Mouse (Mus musculus) layer of hippocampus, adult 8-10 months (tissue): ENCODE measurements around the gene Slc13a2. TPM values are rescaled to one million over a fixed set of nuclear protein-coding genes. Genes with fewer than 3 reads are reported as not detected.
A peak's percentile ranks its signal among the peaks of the same experiment; 100 is the strongest.

Experiments
- DNase-seq, 2 experiments: peaks; one replicate each; pipeline ENCODE4 v3.0.0; 2022; ENCODE audit warnings: low spot score in 2 of 2
- total RNA-seq, 4 experiments: library from RNA; stranded (reverse); gene quantifications; 2 replicates each; pipeline ENCODE4 v1.2.4; 2022

The Slc13a2 gene
- total RNA-seq, 4 experiments from 2014 or later = not detected

- peak in 1 of 2 experiments; percentile 54 for DNase-seq
Observed at GRCm38 (mm10) chr11:78355471-78356238, 66.4 kb downstream of the Slc13a2 start.

DNA sequence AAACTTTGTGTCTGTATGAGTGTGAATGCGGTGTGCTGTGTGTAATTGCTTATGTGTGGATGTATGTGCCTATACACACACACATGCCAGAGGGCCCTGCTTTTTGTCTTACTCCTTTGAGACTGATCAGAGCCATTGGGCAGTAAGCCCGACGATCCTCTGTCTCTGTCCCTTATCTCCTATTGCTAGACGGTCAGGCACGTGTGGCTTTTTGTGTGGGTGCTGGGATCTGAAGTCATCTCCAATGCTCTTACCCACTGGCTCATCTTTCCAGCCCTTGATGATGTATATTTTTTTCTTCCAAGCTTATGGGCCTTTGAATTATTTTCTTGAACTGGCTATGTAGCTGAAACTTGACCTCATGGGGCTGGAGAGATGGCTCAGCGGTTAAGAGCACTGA is 67.1 kb downstream of the Slc13a2 start:
- no peak for DNase-seq

- DNase-seq = no peak
Observed at GRCm38 (mm10) chr11:78353081-78353480, 68.9 kb downstream of the Slc13a2 start.

DNA sequence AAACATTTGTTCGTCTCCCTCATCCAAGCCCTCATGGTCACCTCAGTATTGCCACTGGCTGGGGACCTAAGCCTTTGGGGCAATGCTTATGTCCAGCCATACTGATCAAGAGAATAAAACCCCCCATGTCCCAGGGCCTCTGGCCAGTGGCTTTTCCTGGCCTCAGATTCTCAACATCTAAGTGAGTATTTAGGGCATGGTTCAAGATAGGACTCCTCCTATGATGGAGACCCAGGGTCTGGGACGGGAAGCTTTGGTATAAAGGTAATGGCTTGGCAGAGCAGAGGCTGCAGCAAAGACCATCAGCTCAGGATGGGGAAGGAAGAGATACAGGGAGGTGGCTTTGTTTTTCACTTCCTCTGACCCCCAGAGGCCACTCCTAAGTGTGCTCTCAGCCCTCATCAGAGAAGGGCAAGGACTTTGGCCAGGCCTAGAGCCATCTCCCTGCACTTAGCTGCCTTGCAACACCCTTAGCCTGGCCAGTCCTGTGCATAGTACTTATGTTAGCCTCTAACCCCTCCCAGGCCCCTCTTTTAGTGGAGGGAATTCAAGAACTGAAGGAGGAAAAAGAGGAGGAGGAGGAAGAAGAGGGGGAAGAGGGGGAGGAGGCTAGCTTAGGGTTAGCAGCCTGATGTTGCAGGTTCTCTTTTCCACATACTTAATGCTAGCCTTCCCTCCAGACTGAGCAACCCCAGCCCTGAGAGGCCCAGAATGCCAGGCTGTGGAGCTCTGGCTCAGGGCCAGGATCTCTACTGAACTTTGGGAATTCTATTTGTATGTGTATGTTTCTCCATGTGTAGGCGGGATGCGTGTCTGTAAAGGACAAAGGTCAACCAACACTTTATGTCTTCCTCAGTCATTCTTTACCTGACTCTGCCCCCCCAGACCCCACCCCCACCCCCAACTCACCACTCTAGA is 72.3 kb downstream of the Slc13a2 start:
- DNase-seq = no peak

GRCm38 (mm10) chr11:78348474-78348873 is 73.5 kb downstream of the Slc13a2 start:
- DNase-seq = no peak

DNA sequence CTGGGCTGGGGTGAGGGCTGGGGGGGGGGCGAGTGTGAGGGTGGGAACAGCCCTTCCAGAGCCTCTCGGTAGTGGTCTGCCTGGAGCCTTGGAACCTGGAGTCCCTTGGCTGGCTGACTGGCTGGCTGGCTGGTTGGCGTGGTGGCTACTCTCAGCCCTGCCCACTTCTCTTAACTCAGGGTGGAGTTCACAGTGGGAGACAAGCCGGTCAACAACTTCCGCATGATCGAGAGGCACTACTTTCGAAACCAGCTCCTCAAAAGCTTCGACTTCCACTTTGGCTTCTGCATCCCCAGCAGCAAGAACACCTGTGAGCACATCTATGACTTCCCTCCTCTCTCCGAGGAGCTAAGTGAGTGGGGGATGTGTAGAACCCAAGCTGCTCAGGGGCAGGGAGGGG is 74.1 kb downstream of the Slc13a2 start:
- DNase-seq = no peak

Other genes with a start within 250 kb of the Slc13a2 start
- 1 to 10 TPM; 3.0 to 3.5 (median 3.3) TPM for gene Nek8, start 245.5 kb downstream of the Slc13a2 start, total RNA-seq
- gene Tlcd1, start 245.5 kb downstream of the Slc13a2 start, total RNA-seq = 10 to 100 TPM; 16.6 to 24.8 (median 23.8) TPM
- gene Rpl23a, start 238.6 kb downstream of the Slc13a2 start, total RNA-seq = 100 to 1,000 TPM; 606 to 878 (median 722) TPM
- gene Rab34, start 233.8 kb downstream of the Slc13a2 start, total RNA-seq = 10 to 100 TPM; 28.2 to 39.4 (median 36.4) TPM
- gene Proca1, start 228.8 kb downstream of the Slc13a2 start, total RNA-seq = 1 to 10 TPM; 3.9 to 5.9 (median 4.9) TPM
- gene Sdf2, start 176.5 kb downstream of the Slc13a2 start, total RNA-seq = 10 to 100 TPM; 61.6 to 67.7 (median 62.3) TPM
- gene Supt6, start 176.2 kb downstream of the Slc13a2 start, total RNA-seq = 100 to 1,000 TPM; 124 to 126 (median 125) TPM
- 100 to 1,000 TPM; 181 to 208 (median 193) TPM for gene 2610507B11Rik, start 160.5 kb downstream of the Slc13a2 start, total RNA-seq
- 10 to 100 TPM in 1 of 4 experiments, 1 to 10 TPM in 3; 4.3 to 11.8 (median 7.3) TPM for gene BC030499, start 131.4 kb downstream of the Slc13a2 start, total RNA-seq
- 1 to 10 TPM; 5.8 to 9.4 (median 7.1) TPM for gene Spag5, start 120.7 kb downstream of the Slc13a2 start, total RNA-seq
- gene Aldoc, start 99.2 kb downstream of the Slc13a2 start, total RNA-seq = 1,000 to 10,000 TPM in 1 of 4 experiments, 100 to 1,000 TPM in 3; 734 to 1,027 (median 804) TPM
- 10 to 100 TPM; 58.9 to 64.6 (median 62.2) TPM for gene Pigs, start 93.8 kb downstream of the Slc13a2 start, total RNA-seq
- 10 to 100 TPM; 30.9 to 37.3 (median 34.9) TPM for gene Unc119, start 78.7 kb downstream of the Slc13a2 start, total RNA-seq
- under 1 TPM in 1 of 4 experiments, not detected in 3; 0.10 TPM for gene Foxn1, start 35.7 kb downstream of the Slc13a2 start, total RNA-seq
- 10 to 100 TPM in 3 of 4 experiments, 1 to 10 TPM in 1; 8.1 to 16.1 (median 11.1) TPM for gene Slc46a1, start 43.5 kb upstream of the Slc13a2 start, total RNA-seq
- gene Sarm1, start 75.5 kb upstream of the Slc13a2 start, total RNA-seq = 10 to 100 TPM; 32.9 to 40.8 (median 37.7) TPM
- gene Vtn, start 76.9 kb upstream of the Slc13a2 start, total RNA-seq = 10 to 100 TPM; 66.0 to 84.5 (median 78.0) TPM
- gene Sebox, start 81.2 kb upstream of the Slc13a2 start, total RNA-seq = 1 to 10 TPM; 2.4 to 4.8 (median 4.0) TPM
- 10 to 100 TPM; 46.7 to 52.3 (median 49.9) TPM for gene Tmem199, start 90.0 kb upstream of the Slc13a2 start, total RNA-seq
- gene Poldip2, start 90.0 kb upstream of the Slc13a2 start, total RNA-seq = 100 to 1,000 TPM; 106 to 123 (median 116) TPM
- gene Tnfaip1, start 114.1 kb upstream of the Slc13a2 start, total RNA-seq = 10 to 100 TPM; 29.9 to 32.6 (median 30.7) TPM
- gene Ift20, start 114.1 kb upstream of the Slc13a2 start, total RNA-seq = 10 to 100 TPM; 68.0 to 73.9 (median 73.6) TPM
- gene Tmem97, start 128.6 kb upstream of the Slc13a2 start, total RNA-seq = 10 to 100 TPM; 12.9 to 16.4 (median 15.1) TPM